Mouse (Mus musculus) layer of hippocampus, adult 9-11 months (tissue): ENCODE results near the gene Cebpe.

Experiments
- DNase-seq: peaks from one replicate; pipeline ENCODE4 v3.0.0; 2022

Cebpe gene

DNA sequence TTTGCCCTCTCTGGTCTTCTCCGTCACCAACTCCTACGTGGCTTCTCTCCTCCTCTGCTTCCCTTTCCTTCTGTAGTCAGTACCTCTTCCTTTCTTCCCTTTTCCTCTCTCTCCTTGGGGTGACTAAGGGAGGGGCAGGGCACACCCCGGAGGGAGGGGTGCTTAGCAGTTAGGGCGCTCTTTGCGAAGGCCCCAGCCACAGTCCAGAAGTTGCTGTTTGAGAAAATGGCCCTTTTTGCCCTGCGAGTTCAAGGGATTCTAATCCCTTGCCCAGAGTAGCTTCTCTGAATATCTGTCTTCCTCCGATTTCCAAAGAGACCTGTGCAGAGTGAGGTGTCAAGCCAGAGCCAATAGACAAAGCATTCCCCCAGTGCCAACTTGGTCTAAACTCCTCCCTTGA is at the start of gene Cebpe:
TSS of gene Cebpe (minus strand) at position 101 of the 400 bp plus-strand sequence.
- DNase-seq = no peak

DNA sequence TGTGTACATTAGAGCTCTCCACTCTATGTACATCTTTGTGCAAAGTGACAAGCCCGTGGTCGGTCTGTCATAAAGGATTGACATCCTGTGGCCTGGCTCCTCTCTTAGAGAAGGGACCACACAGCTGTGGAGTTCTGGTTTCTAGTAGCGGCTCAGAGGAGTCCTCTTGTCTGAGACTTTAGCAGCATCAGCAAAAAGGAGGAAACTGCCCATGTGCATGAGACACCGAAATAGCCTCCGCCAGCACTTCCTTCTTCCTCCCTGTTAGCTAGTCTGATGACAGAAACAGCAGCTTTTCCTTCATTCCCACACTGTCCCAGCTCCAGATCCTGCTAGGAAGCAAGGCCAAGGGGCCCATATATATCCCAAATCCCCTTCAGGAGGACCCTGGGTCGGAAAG is 44.4 kb upstream of the Cebpe start:
- peak; percentile 79 for DNase-seq

DNA sequence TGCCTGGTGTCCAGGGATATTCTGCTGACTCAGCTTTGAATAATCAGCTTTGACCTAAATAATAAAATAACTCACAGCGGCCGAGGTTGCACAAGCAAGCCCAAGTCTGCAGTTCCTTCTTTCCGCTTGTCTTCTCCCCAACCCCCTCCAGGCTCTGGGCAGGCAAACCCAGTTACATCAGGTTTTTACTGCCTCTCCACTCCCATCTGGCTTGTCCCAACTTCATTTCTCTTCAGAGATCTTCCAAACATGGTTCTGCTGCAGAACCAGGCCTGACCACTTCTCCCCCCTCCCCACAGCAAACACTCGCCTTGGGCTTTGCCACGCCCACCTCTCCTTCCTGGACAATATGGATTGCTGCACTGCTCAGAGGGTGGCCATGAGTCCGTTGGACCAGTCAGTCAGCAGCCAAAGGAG is 42.6 kb upstream of the Cebpe start:
- DNase-seq = peak; percentile 68

DNA sequence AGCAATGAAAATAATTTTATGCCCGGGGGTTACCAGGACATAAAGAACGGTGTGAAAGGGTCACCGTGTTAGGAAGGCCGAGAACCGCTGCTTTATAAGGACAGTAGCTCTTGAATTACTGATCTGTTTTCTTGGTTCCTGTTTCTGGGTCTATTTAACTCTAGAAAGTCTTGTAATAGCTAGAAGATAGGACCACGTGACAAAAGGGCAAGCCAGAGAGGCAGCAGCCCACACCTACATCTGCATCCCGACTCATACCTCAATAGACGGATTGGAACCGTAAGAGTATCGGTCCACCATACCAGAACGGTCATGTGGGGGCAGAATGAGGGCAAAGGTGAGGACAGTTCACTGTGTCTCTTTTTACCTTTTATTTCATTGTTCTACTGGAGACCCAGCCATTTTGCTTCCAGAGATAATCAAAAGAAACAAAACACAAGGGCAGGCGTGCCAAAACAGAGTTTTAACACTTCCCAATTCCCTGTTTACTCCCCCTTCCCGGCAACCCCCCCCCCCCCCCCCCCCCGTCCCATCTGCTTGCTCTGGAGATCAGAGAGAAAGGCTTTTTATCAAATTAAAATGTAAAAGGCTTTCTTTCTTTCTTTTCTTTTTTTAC is 42.1 kb upstream of the Cebpe start:
- DNase-seq = no peak

DNA sequence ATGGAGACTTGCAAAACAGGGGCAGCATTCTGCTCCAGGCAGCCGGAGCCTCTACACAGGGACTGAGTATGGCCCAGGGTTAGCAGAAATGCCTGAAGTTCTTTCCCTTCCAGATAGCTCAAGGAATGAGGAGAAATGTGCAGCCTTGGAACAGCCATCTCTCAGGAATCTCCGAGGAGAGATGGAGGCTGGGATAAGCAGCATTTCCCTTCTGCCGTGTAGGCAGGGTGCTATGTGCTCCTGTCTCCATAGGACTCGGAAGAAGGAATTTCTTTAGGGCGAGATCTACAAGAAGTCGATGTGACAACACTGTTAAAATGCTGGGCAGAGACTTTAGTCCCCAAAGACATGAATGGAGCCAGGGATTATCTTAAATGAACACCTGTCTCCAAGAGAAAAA is 41.0 kb upstream of the Cebpe start:
- DNase-seq = no peak

DNA sequence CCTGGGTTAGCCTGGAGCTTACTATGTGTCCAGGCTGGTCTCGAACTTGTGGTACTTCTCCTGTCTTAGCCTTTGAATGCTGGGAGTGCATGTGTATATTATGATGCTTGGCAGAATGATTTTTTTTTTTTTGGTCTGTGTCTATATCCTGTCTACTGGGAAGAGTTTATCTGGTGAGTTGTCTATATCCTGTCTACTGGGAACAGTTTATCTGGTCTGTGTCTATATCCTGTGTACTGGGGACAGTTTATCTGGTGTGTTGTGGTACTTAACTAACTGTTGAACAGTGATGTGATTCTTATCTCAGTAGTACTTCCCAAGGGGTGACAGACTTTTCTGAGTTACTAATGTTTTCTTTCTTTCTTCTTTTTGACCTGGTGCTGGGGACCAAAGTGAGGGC is 39.8 kb upstream of the Cebpe start:
- DNase-seq = no peak

DNA sequence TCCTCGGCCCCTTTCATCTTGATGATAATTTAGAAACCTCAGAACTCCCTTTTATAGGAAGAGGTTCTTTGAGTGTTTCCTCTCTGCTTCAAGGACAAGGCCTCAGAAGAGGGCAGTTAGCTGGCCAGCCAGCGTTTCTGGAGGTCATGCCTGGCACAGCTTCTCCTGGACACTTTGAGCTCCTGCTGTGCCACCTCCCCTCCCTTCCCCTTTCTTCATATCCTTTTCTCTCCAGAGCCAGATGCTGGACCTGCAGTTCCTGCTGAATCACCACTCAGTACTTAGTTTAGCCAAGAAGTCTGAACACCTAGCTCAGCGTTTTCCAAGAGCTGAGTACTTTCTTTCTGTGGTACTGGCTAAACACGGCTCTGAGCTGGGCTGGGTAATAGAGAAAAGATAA is 37.3 kb upstream of the Cebpe start:
- no peak for DNase-seq

DNA sequence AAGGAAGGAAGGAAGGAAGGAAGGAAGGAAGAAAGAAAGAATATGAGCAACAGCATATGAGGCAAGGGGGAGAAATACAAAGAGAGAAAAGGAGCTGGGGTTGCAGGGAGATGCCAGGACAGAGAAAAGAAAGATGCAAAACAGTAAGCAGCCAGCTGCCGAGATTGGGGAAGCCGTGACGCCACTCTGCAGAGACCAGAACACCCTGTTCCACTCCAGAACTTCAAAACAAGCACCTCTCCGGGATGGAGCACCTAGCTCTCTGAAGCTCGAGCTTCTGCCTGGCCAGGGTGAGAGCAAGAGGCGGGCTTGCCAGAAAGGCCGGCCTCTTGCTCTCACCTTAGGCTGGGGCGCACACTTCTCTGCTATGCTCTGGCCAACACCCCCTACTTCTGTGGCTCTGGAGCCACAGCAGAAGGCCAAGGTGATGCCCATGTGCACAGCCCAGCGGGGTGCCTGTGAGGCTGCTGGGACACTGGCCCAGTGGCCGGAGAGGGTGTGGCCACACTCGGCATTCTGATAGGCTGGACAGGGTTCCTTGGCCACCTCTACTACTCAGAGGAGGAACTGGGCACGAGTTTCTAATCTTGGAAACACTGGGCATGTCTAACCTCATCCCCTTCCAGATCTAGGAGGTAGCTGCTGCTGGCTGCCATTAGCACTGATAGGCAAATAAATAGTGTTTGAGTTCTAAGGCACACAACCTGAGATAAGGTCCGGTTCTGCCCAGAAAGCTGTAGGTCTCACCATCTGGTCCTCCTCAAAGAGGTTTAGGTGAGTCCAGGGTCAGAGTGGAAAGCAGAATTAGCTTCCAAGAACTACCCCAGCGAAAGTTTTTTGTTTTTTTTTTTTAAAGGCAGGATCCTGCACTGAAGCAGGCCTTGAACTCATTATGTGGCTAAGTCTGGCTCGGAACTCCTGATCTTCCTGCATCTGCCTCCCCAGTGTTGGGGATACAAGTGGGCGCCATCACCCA is 36.3 kb upstream of the Cebpe start:
- DNase-seq = no peak

DNA sequence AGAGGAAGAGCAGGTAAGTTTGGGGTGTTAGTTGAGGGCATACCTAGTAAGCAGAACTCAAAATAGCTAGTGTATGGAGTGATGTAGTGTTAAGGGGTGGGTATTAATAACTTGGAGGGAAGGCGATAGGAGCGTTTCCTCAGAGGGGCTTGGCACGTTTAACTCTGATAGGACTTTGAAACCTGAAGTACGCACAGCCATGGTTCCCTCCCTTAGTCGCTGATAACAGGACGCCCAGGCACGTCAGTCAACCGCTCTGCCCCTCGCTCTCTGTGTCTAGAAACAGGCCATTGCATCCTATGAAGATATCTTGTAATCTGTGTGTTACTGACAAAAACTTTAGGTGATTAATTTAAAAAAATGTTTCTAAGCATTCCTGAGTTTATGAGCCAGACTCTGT is 34.1 kb upstream of the Cebpe start:
- no peak for DNase-seq

DNA sequence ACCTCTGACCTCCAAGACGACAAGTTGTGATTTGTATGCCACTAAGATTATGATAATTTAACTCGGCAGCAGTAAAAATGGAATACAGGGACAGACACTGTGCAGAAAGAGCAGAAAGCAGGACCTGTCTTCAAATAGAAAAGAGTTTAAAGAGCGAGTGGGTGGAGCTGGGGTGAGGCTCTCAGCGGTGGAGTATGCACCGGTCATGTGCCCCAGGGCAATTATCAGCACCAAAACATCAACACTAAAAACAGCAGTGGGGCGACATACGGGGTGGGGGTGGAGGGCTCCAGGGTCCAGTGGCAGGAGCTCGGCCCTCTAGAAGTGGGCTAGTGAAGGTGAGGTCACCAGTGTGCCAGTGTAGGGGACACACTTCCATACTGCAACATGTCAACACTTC is 32.5 kb upstream of the Cebpe start:
- no peak for DNase-seq

DNA sequence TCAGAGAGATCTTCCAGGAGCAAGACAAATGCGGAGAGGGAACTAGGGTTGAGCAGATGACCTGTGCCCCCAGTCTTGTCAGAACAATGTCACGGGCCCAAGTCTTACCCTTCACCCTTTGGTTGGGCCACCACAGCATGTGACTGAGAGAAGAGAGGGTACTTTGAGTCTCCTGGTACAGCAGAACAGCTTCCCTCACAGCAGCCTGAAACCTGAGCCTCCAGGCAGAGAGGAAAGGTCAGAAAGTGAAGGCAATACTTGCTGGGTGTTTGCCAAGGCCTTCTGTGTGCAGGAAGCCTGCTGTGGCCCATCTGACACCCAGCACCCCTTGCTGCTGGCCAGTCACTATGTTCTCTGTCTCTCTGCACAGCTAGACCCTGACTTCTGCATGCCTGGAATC is 30.4 kb upstream of the Cebpe start:
- no peak for DNase-seq

DNA sequence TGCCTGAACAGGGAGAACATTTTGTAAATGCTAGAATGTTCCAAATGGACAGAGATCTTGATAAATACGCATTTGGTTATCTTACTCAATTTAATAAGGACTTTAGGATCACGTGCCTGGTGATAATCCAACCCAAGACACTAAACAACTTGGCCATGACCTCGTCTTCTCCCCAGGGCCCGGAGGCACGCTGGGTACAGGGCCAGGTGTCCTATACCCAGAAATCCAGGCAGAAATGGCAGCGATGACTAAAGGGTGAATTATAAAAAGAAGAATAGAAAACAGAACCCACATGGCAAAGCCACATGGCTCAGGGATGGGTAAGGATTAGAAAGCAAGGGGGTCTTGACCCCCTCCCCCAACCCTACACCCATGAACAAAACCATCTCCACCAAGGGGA is 29.7 kb upstream of the Cebpe start:
- DNase-seq = no peak

DNA sequence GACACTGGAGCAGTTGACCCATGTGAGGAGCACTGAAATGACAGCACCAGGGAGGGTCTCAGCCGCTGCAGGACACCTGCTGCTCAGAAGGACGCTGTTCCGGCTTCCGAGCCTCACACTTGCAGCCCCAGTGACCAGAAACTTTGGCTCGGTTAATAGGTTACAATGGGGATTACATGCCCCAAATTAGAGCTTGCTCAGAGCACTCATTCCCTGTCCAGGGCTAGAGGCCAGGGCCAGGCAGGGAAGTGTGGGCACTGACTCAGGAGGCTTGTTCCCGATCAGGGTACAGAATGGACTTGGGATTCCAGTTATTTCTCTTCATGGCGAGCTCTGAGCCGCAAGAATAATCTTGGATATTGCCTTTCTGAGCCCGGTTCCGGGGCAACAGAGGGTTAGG is 25.7 kb upstream of the Cebpe start:
- no peak for DNase-seq

DNA sequence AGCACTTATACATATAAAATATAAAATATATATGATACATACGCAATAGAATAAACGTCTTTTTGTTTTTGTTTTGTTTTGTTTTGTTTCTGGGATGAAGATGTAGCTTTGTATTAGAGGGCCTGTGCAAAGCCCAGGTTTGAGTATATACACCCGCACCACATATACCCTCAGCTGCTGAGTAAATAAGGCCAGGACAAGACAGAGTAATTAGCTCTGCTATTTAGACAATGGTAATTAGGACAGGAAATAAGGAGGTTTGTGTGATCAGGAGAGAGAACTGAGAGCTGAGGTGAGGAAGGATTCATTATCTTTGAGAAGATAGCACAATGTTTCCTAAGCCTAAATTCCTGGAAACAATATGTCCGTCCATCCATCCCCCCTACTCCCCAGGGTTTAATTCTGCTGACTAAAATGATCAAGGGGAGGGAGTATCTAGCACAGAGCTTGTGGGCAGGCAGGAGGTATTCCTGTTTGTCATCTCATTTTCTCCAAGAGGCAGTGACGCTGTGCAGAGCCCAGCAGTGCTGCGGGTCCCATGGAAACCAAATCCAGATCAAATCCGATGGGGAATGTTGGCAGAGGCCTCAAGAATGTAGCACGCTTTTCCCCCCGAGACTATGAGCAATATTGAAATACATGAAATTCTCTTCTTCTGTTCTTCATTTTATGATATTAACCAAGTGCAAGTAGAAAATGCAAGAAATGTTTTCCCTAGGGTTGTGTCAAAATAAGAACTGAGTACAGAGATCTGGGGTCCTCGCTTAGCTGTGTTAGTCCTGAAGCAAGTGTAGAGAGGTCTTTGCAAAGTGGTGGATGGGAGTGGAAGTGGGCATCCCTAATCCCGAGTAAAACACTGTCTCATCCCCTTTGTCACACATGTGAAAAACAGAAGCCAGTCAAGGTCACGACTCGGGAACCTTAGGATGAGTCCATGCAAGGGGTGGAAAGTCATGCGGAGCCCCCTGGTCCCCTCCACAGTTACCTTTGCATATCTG is 24.9 kb upstream of the Cebpe start:
- DNase-seq = peak; percentile 73

DNA sequence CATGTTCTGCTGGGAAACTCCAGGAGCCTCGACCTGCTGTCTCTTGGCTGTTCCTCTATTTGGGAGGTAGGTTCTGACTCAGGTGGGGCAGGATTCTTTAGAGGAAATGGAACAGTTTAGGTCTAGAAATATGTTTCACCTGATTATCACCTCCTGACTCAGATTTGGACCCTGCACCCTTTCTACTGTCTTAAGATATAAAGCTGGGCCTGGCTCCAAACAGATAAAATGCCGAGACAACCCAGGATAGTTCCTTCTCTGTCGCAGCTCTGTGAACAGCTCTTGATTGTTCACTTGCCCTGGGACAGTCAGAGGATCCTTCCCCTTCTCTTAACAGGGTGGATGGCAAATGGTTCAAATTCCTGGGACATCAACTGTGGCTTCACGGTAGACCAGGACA is 23.2 kb upstream of the Cebpe start:
- no peak for DNase-seq

DNA sequence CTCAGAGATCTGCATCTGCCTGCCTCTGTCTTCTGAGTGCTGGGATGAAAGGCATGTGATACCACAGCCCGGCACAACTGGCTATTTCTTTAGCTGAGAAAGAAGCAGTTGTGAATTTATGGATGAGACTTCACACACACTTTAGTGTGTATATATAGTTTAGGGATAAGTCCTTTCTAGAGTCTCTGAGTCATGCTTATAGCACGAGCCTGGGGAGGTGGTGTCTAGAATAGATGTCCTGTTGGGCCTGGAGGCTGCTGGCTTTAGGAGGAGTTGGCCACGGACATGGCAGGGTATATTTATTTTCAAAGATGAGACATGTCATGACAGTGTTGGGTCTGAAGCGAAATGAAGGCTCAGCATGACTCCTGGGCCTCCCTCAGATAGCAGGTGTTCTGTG is 22.0 kb upstream of the Cebpe start:
- no peak for DNase-seq

DNA sequence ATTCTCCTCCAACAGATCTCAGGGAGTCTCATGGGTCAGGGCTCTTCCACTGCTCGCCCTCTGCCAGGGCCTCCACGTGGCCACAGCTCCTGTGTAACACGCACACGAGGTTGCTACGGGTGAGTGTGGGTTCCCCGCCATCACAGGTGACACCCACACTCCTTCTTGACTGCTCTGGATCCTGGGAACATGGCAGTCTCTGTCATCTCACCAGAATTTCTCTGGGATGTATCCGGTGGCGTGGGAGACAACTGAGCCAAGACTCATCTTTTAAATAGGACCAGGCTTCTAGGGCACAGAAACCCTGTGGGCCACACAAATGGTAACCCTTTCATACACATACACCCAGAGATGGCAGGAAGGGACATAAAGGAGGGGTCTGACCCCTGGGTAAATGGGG is 20.2 kb upstream of the Cebpe start:
- DNase-seq = no peak

DNA sequence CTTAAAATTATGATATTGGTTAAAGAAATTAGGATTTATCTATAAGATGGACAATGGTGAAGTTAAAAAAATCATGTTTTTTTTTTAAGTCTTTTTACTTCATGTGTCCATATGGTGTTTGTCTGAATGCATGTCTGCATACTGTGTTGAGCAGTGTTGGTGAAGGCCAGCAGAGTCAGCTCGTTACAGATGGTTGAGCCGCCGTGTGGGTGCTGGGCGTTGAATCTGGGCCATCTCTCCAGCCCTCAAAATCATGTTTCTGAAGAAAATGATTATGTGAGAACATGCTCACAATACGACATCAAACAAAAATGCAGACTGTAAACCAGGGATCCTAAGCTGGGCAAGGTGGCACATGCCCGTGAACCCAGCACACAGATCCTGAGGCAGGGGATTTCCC is 18.3 kb upstream of the Cebpe start:
- DNase-seq = peak; percentile 57

DNA sequence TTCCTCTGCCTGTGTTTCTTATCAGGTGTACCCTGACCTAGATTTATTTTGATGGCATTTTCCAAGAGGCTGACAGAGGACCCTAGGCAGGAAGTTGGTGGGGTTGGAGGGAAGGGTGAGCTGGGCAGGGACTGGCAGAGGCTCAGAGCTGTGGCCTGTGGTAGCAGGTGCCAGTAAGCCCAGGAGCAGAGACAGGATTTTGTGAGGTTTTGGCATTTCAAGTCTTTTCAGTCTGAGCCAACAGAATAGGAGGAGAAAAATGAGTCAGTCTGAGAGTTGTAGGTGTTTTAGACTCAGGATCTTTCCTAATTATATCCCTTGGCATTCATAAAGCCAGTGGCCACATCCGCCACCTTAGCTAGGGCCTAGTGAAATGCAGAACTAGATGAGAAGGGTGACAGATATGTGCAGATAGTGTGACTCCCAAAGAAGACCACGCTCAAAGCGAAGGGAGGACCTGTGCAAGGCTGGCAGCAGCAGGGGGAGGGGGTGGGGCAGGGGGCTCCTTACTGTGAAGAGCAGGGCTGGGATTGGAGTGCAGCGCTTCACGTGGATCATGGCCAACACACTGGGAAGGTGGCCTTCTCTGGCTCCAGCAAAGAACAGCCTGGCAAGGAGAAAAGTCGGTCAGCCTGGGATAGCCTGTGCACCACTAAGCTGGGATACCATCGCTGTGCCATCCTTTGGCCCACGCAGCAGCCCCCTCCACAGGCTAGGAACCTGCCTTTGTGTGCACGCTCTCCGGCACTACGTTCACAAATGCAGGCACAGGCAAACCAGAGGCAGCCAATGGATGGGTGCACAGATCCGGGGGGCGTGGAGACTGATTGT is 17.1 kb upstream of the Cebpe start:
- no peak for DNase-seq

DNA sequence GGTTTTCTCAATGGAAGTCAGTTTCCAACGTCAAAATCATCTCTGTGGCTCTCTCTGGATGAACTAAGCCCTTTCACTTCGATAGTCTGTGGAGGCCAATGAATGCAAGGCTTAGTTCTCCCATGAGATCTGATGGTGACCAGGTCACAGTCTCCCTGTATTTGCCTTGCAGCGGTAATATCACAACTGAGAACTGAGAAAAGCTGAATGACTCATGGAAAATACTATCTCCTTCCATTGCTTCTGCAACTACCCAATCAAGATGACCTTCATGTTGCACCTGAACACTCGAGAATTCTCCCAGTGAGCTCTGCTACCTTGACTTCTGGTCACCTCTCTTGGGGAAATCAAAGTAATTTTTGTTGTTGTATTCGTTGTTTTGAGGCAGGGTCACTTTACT is 15.6 kb upstream of the Cebpe start:
- DNase-seq = no peak

DNA sequence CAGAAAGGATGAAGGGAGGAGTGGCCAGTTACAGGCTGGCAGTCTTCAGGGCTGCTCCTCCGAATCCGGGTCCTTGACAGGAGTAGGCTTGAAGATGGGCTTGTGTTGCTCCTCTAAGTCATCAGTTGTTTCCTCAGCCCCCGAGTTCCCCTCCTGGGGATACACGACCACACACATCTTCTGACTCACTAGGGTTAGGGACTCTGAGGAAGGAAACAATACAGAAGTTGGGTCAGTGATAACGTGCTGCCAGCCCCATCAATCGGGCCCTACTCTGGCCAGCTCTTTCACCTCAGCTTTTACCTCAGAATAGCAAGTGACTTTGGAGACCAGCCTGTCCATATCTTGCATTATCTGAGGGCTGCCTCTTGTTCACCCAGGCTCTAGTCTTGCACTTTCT is 12.1 kb upstream of the Cebpe start:
- DNase-seq = no peak

DNA sequence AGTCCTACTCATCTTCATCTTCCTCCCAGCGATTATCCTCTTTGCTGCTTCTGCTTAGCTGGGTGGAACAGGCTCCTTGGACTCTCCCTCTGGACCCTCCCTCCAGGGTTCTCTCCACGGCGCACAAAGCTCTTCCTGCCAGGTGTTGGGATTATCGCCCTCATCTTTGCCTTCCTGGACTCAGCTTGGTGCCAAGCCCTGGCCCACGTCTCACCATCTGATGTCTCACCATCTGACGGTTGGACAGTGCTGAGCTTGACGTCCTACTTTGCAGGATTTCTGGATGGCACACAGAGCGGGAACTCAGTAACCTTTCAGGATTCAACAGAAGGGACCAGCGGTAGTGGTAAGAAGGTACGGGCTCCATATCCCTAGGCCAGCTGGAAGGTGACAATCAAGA is 9.7 kb upstream of the Cebpe start:
- no peak for DNase-seq
